Mouse (Mus musculus): ENCODE results near the gene Gnai3. TPM values are rescaled to one million over a fixed set of nuclear protein-coding genes. Genes with fewer than 3 reads are reported as not detected.

The Gnai3 gene
- total and polyA plus RNA-seq, 3 experiments = 54.1 to 145 (median 78.7) TPM

- H3K4me2 ChIP-seq (ENCODE audit: insufficient read depth, low read depth, poor library complexity, severe bottlenecking) = no peak within 1 kb of the TSS
- TF ChIP-seq POLR2A (IDR thresholded peaks at IDR 0.05; ENCODE audit: low read depth, low read length) (no peak), CHD2 (IDR thresholded peaks at IDR 0.05; ENCODE audit: low read length) (no peak), USF2 (conservative IDR thresholded peaks at IDR 0.05; ENCODE audit: low read depth, low read length) (no peak), SMC3 (IDR thresholded peaks at IDR 0.05; ENCODE audit: low read depth, low read length) (no peak), MEF2A (IDR thresholded peaks at IDR 0.05; ENCODE audit: borderline replicate concordance, low read depth, low read length) (no peak), HCFC1 (IDR thresholded peaks at IDR 0.05; ENCODE audit: low read depth, low read length) (no peak), MYC (IDR thresholded peaks at IDR 0.05; ENCODE audit: low read depth, low read length) (no peak), JUN (IDR thresholded peaks at IDR 0.05; ENCODE audit: insufficient read depth, low read depth, low read length) (no peak), ELF1 (IDR thresholded peaks at IDR 0.05; ENCODE audit: low read depth, low read length) (no peak), MAZ (IDR thresholded peaks at IDR 0.05; ENCODE audit: low read depth, low read length) (no peak), MAFK (IDR thresholded peaks at IDR 0.05; ENCODE audit: insufficient replicate concordance, low read length) (no peak), KAT2A (IDR thresholded peaks at IDR 0.05; ENCODE audit: insufficient replicate concordance, low read length) (no peak), CTCF (conservative IDR thresholded peaks at IDR 0.05 in 1 of 2, IDR thresholded peaks at IDR 0.05 in 1 of 2; ENCODE audit: low read depth in 2 of 2, low read length in 2 of 2) (no peak)
- H3K79me2 ChIP-seq (replicated peaks; ENCODE audit: control insufficient read depth, extremely low read depth, insufficient read depth, poor library complexity, severe bottlenecking) = no peaks in the 10 kb centered on the region
- dilution Hi-C loops (cut with MboI; ENCODE audit: extremely low pct_ligation_motif_present, extremely low pct_unique_long_range_greater_than_20kb, low sequenced_read_pairs) (no loop called here), in situ Hi-C loops (cut with MboI; ENCODE audit: low pct_ligation_motif_present, low pct_unique_long_range_greater_than_20kb, low sequenced_read_pairs) (no loop called here)
- peaks cover 4 to 48% of the 10 kb centered on the region in 2 experiments for H3K4me1 ChIP-seq (ENCODE audit: control insufficient read depth in 1 of 2, insufficient read depth in 2 of 2)
- no peak within 1 kb of the TSS for H3K9ac ChIP-seq (ENCODE audit: insufficient read depth, low read depth)
- DNase-seq (ENCODE audit: extremely low read depth) = no peak
- H3K27ac ChIP-seq (ENCODE audit: insufficient read depth, low read depth) = no peak within 1 kb of the TSS
- no peak within 1 kb of the TSS for H3K4me3 ChIP-seq (replicated peaks in 1 of 3; ENCODE audit: low read depth in 2 of 3, low read length in 2 of 3, poor library complexity in 1 of 3)
- H3K9me3 ChIP-seq (replicated peaks; ENCODE audit: low read length) = no peaks in the 10 kb centered on the region
- H3K36me3 ChIP-seq (replicated peaks in 1 of 2; ENCODE audit: control insufficient read depth in 1 of 2, insufficient read depth in 1 of 2, low read length in 1 of 2) = peaks cover 0 to 28% of the 10 kb centered on the region in 2 experiments
- H3K27me3 ChIP-seq (replicated peaks) = no peaks in the 10 kb centered on the region
These were observed 53.3 kb downstream of the Gnai3 start, which contains the start of gene Gnat2 for GRCm38 (mm10) chr3:108092536-108093115. Gene Gnat2 (plus strand): TSS chr3:108092789.

GRCm38 (mm10) chr3:108092030-108092429, 53.9 kb downstream of the Gnai3 start:
- dilution Hi-C loops (cut with MboI; ENCODE audit: extremely low pct_ligation_motif_present, extremely low pct_unique_long_range_greater_than_20kb, low sequenced_read_pairs) = no loop called here
- Histone ChIP-seq H3K4me1 (ENCODE audit: control insufficient read depth in 1 of 2, insufficient read depth in 2 of 2) (peaks cover 4 to 54% of the 10 kb centered on the region in 2 experiments), H3K27ac (ENCODE audit: insufficient read depth, low read depth) (no peak overlapping the region), H3K79me2 (replicated peaks; ENCODE audit: control insufficient read depth, extremely low read depth, insufficient read depth, poor library complexity, severe bottlenecking) (no peaks in the 10 kb centered on the region), H3K4me2 (ENCODE audit: insufficient read depth, low read depth, poor library complexity, severe bottlenecking) (no peak overlapping the region), H3K36me3 (replicated peaks in 1 of 2; ENCODE audit: control insufficient read depth in 1 of 2, insufficient read depth in 1 of 2, low read length in 1 of 2) (peaks cover 0 to 27% of the 10 kb centered on the region in 2 experiments), H3K4me3 (replicated peaks in 1 of 3; ENCODE audit: low read depth in 2 of 3, low read length in 2 of 3, poor library complexity in 1 of 3) (no peak overlapping the region), H3K9me3 (replicated peaks; ENCODE audit: low read length) (no peaks in the 10 kb centered on the region), H3K9ac (ENCODE audit: insufficient read depth, low read depth) (no peak overlapping the region), H3K27me3 (replicated peaks) (no peaks in the 10 kb centered on the region)
- in situ Hi-C loops (cut with MboI; ENCODE audit: low pct_ligation_motif_present, low pct_unique_long_range_greater_than_20kb, low sequenced_read_pairs) = no loop called here
- DNase-seq (ENCODE audit: extremely low read depth) = no peak
- TF ChIP-seq MEF2A (IDR thresholded peaks at IDR 0.05; ENCODE audit: borderline replicate concordance, low read depth, low read length) (no peak), ZMIZ1 (IDR thresholded peaks at IDR 0.05; ENCODE audit: low read depth, low read length) (no peak), ZKSCAN1 (IDR thresholded peaks at IDR 0.05; ENCODE audit: borderline replicate concordance, low read depth, low read length) (0 out of 2 replicates have a peak, but pooled peaks have one; percentile 15), ZC3H11A (IDR thresholded peaks at IDR 0.05; ENCODE audit: low read depth, low read length) (no peak), IRF4 (IDR thresholded peaks at IDR 0.05; ENCODE audit: low read depth, low read length) (no peak), KAT2A (IDR thresholded peaks at IDR 0.05; ENCODE audit: insufficient replicate concordance, low read length) (no peak)
